Mouse (Mus musculus) CH12F3 (cell line): ENCODE results near the gene Slc25a10.

Experiments used
- in situ Hi-C: fragments of 300-500 bp; cut with MboI; formaldehyde crosslinking; loops from 2 replicates; pipeline ENCODE4 v1.14.3; 2020; ENCODE audit warnings: low sequenced_read_pairs

Gene Slc25a10

DNA sequence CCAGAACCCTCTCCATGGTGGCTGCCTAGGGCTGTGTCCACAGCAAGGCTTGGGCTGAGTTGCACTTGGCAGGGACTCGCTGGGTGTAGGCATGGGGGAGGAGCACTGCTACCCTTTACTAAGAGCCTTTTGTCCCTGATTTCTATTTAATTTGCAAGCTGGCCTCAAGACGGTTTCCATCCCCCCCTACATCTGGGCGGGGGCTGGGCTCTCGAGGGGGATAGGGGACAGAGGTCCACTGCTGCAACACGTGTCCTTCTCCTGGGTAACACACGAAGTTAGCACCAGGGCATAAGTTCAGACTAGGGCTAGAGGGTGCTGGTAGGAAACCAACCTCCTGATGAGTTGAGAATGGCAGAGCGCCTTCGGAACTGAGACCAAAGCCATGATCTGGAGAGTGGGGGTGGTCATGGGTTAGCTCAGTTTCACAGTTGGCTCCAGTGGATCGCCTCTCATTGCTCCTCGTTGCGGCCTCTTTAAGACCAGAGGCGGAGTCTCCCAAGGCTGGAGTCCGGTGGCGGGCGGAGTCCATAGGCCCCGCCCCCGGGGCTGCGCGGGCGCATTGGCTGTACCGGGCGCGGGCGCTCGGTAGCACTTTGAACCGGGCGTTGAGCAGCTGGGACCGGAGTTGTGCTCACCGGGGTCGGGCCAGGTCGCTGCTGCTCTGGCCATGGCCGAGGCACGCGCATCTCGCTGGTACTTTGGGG lies at the start of gene Slc25a10:
Gene Slc25a10 (plus strand): TSS at position 524 of the 707 bp plus-strand sequence.
- in situ Hi-C loops, result no loop called here

DNA sequence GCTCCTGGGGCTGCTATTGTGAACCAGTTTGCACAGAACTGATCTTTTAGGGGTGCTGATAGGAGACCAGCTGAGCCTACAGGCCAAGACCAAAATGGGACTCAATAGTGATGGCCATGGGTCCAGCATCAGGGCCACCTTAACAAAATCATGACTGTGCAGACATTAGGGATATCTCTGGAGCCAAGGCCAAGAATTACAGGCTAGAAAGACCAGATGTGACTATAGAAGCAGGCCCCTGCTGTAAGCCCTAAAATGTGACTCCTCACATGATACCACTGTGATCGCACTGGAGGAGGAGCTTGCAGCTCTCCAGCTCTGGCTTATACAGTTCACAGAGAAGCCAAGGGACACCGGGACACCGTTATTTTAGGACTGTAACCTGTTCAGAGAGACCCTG lies 49.3 kb upstream of the Slc25a10 start, which contains the start of gene Tspan10:
Gene Tspan10 (plus strand): TSS at position 301 of the 400 bp plus-strand sequence.
- in situ Hi-C loops, result no loop called here

DNA sequence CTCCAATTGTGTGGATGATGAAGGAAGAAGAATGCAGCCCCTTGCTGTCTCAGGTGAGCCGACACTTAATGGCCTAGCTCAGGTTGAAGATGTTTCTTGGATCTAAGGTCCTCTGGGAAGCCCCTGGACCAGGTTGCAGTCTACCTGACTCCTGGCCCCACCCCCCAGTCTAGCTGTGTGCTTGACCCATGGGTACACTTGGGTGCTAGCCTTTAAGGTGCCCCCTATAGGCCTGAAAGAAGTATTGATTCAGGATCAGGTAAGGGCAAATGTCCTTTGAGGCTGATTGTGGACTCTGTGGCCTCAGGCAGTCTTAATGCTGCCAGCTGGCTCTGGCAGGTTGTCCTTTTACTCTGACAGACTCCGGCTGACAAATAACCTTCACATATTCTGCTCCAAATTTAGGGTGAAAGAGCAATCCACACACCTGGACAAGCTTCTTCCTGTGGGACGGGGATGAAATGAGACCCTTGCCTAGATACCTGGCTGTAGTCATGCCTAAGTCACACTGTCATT lies 48.8 kb upstream of the Slc25a10 start:
- in situ Hi-C loops, result no loop called here

DNA sequence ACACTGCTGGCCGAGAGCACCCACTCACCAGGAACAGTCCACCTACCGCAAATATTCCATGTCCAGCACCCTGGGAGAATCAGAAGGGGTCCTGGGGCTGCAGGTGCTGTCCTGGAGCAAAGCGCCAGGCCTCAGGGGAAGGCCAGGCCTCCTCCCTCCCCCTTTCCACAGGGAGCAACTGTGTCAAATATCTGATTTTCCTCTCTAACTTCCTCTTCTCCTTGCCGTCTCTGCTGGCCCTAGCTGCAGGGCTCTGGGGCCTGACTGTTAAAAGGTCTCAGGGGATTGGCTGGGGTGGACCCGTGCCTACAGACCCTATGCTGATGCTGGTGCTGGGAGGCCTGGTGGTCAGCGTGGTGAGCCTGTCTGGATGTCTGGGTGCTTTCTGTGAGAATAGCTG lies 47.5 kb upstream of the Slc25a10 start:
- in situ Hi-C loops, result no loop called here

DNA sequence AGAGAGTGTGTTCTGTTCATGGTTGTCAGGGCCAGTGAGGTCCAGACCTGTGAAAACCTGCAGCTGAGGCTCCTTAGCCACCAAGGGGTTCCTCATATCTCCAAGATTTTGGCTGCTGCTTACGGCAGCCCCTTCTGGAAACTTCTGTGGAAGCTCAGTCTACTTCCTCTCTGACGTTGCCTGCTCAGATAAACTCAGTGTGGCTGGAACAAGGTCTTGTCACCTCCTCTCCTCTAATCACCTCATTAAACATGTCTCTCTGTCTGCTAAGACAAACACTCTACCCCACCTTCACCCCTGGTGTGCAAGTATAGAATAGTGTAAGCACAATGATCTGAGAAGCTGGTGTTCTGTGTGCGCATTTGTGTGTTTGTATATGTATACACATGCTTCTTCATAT lies 46.2 kb upstream of the Slc25a10 start:
- in situ Hi-C loops, result no loop called here

DNA sequence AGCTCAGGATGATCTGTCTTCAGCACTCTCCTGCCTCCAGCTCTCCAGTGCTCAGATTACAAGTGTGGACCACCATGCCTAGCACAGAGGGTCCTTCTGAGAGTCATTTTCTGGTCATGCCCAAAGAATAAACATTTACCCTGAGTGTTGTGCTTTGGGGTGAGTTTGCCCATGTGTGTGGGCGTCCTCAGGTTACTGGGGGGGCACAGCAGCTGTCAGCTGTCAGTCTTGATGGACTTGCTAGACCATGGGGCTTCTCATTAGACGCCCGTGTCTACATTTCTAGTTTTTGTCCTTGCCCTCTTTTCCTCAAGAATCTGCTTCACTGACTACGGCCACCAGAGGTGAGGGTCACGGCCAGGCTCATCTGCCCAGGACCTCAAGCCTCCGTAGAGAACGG lies 44.5 kb upstream of the Slc25a10 start:
- in situ Hi-C loops, result no loop called here

DNA sequence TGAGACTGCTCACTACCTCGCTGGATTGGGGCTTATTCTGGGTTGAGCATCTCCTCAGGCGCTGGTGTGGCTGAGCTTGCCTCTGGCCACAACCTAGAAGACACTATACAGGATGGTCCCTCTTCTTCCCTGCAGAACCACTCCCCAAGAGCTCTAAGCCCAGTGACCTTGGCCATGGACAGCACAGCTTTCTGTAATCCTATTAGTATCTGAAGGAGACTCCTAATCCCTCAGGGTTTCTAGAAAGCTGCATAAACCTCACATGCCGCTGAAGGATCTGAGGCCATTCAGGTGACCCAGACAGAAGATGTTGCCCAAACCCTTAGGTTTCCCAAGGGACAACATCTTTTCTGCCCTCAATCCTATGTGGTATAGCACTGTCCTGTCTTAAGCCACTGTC lies 39.4 kb upstream of the Slc25a10 start:
- in situ Hi-C loops, result no loop called here

DNA sequence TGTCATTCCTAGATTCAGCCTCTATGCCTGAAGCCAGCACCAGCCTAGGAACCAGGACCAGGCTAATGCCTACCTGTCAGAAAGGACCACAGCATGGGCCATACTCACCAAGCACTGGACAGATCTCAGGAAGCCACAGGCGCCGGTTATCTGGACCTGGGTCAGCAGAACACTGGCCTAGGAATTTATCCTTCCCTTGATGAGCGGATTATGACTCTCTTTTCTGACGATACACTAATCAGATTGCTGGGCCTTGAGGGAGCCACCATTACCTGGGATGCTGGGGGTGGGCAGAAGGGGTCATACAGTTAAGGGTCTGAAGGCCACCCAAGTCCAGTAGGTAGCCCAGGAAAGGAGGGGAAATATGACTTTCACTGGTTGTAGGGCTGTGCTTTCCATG lies 38.3 kb upstream of the Slc25a10 start, which contains the start of gene Pde6g:
Gene Pde6g (minus strand): TSS at position 195 of the 400 bp plus-strand sequence.
- in situ Hi-C loops, result no loop called here

DNA sequence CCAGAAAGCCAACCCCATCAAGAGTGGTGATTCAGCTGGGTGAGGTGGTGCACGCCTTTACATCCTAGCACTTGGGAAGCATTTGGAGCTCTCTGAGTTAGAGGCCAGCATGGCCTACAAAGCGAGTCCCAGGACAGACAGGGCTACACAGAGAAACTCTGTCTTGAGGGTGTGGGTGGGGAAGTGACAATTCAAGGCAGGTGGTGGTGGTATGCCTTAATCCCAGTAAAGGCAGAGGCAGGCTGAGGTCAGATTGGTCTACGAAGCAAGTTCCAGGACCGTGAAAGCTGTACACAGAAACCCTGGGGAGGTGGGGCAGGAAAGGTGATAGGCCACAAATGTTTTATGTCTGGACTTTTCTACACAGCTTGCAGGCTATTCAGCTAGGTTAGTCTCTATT lies 36.7 kb upstream of the Slc25a10 start:
- in situ Hi-C loops, result no loop called here

DNA sequence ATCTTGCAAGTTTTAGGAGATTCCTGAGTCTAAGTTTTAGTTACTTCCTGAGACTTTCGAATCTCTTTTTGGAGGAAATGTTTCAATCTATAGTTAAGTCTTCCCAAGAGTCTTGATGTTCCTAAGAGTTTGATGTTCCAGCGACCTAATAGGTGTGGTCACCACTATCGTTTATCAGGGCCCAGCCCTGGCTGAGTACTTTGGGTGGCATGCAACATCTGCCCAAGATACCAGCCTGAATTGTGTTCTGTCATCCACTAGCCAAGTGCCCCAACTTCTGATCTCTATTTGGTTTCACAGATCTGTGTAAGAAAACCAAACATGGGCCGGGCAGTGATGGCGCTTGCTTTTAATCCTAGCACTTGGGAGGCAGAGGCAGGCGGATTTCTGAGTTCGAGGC lies 36.2 kb upstream of the Slc25a10 start:
- in situ Hi-C loops, result no loop called here

DNA sequence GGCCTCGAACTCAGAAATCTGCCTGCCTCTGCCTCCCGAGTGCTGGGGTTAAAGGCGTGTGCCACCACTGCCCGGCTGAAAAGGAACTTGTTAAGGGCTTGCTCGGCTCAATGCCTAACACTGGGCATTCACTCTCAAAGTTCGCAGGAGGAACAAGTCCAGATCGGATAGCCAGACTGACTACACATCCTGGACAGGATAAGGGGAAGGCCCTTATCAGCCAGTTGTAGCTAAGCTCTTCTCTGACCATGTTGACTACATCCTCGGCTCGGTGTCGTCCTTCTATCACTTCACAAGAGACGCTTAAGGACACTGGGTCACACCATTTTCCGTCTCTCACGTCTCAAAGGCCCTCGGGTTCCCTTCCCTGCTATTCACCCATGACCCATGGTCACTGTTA lies 34.3 kb upstream of the Slc25a10 start:
- in situ Hi-C loops, result no loop called here

DNA sequence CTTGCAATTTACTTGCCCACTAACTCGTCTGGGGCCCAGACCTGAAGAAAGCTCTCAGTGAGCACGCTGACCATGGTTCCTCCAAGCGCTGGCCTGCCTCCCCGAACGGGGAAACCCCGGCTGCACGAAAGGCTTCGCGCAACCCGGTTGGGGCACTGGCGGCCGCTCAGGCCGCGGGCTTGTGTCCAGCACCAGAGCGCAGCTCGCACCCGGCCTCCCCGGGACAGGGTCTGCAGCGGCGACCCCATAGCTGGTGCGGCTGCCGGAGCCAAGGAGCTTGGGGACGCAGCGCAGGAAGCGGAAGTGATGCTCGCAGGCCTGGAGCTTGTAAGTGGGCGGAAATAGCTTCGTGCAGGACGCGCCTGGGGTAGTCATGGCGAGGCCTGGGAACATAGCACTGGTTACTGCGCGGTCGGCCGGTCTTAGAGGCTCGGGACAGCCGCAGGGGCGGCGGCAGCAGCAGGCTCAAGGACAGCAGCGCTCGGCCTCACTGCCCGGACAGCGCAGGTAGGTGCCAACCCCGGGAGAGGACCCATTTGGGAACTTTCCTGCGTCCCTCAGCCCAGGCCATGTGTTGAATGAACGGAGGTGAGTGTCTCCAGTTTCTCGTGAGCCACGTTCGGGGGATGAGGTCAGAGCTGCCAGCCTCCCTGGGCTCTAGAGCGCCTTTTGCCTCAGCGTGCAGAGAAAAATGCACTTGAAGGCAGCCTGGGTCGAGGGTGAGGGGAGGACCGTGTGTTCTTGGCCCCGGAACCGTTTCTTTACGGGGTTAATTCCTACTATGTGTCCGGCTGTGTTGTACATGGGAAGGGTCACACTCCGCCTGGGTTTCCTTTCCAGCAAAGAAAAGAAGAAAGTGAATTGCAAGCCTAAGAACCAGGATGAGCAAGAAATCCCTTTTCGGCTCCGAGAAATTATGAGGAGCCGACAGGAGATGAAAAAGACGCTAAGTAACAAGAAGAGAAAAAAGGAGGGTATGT lies 33.6 kb upstream of the Slc25a10 start, which contains the start of the genes Oxld1 and Ccdc137:
Gene Oxld1 (minus strand): TSS at position 297 of the 980 bp plus-strand sequence.
Gene Ccdc137 (plus strand): TSS at position 344 of the 980 bp plus-strand sequence.
- in situ Hi-C loops, result no loop called here

DNA sequence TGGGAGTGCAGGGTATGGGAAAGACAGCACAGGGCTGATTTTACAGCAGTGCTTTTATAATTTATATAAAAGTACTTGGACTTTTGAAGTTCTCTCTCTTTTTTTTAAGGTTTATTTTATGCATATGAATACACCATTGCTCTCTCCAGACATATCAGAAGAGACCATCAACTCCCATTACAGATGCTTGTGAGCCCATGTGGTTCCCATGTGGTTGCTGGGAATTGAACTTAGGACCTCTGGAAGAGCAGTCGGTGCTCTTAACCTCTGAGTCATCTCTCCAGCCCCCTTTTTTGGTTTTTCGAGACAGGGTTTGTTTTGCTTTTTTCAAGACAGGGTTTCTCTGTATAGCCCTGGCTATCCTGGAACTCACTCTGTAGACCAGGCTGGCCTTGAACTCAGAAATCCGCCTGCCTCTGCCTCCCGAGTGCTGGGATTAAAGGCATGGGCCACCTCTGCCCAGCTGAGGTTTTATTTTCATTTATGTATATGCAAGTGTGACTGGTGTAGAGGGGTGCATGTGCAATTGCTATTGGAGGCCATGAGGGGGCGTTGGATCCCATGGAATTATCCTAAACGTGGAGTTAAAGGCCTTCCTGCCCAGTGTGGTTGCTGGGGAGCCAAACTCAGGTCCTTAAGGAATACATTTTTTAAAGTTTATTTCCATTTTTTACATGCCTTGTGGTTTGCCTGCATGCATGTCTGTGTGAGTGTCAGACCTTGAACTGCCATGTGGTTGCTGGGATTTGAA lies 32.6 kb upstream of the Slc25a10 start:
- in situ Hi-C loops, result no loop called here

DNA sequence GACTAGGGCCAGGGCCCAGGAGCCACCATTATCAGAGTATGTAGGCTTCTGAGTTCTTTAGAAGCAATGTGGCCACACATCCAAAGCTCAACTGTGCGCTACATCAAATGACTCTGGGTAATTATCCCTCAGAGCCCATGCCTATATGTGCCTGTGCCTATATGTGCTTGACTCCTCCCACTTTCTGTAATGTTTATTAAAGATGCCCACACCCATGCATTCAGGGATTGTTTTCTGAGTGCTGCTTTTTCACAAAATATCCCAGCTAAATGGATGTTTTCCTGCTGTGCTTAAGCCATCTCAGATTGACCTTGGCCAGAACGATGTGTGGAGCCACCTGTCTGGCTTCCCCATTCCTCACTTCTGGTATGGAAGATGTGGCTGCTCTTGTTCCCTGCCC lies 28.1 kb upstream of the Slc25a10 start:
- in situ Hi-C loops, result no loop called here

DNA sequence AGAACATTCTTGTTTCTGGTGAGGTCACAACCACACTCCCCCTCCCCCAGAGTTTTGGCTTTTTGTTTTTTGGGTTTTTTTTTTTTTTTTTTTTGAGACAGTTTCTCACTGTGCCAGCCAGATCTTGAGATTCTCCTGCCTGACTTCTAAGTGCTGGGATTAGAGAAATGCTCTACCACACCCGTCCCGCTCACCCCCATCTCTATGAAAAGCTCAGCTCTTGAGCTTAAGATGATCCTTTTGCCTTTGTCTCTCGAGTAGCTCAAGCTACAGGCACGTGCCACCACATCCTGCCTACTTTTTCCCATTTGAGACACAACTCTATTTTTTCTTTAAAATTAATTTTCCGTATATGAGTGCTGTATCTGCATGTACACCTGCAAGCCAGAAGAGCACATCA lies 27.3 kb upstream of the Slc25a10 start:
- in situ Hi-C loops, result no loop called here

DNA sequence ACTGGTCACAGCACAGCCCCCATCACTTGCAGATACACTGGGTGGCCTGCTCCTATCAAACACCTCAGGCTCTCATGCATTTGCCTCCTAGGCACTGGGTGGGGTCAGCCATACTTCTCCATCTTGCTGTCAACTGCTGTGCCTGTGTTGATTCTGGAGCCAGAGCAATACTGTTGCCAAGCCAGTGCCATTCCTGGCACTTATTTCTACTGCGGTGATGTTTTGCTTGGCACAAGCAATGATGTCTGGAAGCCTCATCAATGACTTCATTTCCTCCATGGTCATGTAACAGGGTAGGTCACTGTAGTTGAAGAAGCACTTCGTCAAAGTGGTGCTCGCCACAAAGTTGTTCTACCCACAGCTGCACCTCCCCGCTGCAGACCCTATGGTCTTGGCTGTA lies 26.1 kb upstream of the Slc25a10 start:
- in situ Hi-C loops, result no loop called here

DNA sequence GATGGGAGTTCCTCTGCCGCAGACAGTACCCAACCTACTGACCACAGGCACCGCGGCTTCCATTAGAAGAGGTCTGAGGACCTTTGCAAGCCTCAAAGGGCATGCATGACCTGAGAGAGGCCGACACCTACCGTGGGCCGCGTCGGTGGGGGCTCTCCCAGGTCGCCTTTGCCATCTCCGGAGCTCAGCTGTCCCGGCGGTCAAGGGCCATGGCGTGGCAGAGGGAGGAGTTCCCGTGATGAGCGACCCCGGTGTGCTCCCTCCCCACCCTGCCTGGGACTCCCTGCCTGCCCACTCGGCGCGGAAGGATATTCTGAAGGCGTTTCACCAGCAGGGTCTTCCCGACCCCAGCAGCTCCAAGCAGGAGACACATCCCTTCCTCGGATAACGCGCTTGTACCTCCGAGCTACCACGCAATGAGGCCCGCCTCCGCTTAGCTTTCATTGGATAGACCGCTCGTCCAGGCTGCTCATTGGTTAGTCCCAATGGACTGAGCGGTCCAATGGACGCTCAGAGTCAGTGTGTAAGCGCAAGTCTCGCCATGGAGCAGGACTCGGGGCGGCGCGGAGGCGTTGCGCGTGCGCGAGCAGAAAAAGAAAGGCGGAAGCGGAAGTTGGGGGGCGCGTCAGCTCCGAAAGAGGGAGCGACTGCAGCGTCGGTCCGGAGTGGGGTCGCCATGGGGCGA lies 24.4 kb upstream of the Slc25a10 start, which contains the start of gene Arl16:
Gene Arl16 (minus strand): TSS at position 557 of the 685 bp plus-strand sequence.
- in situ Hi-C loops, result no loop called here

DNA sequence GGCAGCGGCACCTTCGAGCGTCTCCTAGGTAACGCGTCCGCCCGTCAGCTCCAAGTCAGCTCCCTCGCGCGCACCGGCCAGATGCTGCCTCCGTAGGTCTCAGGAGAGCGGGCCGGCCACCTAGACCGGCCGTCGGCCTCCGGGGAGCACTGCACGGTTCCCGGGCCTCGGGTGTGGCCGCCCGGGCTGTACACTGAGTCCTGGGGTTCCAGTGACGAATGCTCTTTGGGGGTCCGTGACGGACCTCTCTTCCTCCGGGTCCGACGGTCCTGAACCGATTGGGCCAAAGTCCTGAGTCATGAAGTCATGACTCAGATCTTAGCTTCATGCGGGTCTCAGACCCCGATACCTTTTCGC lies 23.9 kb upstream of the Slc25a10 start:
- in situ Hi-C loops, result no loop called here

DNA sequence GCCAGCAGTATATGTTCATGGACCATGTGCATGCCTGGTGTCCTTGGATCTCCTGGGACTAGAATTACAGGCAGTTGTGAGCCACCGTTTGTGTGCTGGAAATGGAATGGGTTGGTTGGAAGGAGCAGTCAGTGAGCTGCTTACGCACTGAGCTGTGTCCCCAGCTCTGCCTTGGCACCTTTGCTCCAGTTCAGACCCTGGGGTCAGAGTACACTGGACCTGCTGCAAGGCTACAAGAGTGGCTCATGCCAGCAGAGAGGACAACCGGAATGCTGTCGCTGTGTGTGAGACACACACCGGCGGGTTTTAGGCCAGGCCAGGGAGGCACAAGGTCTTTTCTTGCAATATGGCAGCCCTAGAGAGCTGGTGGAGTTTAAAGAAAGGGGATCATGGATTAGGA lies 19.6 kb upstream of the Slc25a10 start:
- in situ Hi-C loops, result no loop called here

DNA sequence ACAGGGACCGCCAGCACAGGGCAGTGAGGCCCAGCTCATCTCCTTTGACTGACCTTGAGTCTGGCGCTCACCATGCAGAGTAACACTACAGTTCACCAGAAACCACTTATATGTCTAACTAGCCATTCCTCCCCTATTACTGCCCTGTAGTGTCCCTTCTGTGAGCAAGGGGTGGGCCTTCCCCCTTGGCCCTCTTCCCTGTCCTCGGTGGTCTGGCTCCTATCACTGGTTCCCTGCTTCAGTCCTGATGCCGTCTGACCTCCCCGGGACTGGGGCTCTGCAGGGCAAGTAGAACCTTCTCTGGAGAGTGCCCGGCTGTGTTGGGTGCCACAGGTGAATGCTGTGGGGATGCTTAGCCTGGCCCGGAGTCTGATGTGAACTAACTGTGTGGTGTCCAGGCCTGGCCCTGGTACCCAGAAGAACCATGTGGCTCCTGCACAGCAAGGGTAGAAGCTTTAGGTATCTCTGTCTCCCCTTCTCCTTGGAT lies 8.1 kb upstream of the Slc25a10 start:
- in situ Hi-C loops, result no loop called here
